Mouse (Mus musculus) common myeloid progenitor, adult 5-6 weeks (primary cell): ENCODE measurements around the gene Spsb1. TPM values are rescaled to one million over a fixed set of nuclear protein-coding genes. Genes with fewer than 3 reads are reported as not detected.
A peak's percentile ranks its signal among the peaks of the same experiment; 100 is the strongest.

ENCODE experiments used
- ATAC-seq: replicated peaks from 2 replicates; pipeline ENCODE4 v1.8.0; 2016; ENCODE audit warnings: low read depth, mild to moderate bottlenecking, moderate TSS enrichment, inconsistent platforms; ENCODE audit not compliant: poor library complexity, severe bottlenecking
- total RNA-seq: library from RNA; stranded (forward); fragments of 200-1000, 187-1606 nt; gene quantifications from 2 replicates; pipeline ENCODE4 v1.2.3, GENCODE M21; 2017

The Spsb1 gene
- total RNA-seq, 1 experiment from 2014 or later = not detected

GRCm38 (mm10) chr4:149868009-149868408 is 86.8 kb downstream of the Spsb1 start:
- ATAC-seq = no peak

DNA sequence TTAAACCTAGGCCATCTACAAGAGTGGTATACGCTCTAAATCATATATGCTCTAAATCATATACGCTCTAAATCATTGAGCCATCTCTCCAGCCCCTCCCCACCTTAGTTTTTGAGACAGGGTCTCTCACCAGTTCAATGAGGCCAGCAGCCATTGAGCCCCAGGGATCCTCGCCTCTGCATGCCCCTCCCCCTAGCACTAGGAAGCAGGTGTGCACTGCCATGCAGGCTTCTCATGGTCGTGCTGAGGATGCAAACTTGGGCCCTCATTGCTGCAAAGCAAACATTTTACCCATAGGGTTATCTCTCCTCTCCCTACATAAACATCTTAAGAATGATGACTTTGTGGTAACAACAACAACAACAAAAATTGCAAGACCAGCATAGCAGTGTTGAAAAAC is 87.5 kb downstream of the Spsb1 start:
- ATAC-seq = no peak

GRCm38 (mm10) chr4:149864395-149864794 is 90.4 kb downstream of the Spsb1 start:
- no peak for ATAC-seq

- no peak for ATAC-seq
These were observed 91.3 kb downstream of the Spsb1 start for GRCm38 (mm10) chr4:149863522-149863921.

- no peak for ATAC-seq
These were observed 94.5 kb downstream of the Spsb1 start for GRCm38 (mm10) chr4:149860393-149860792.

GRCm38 (mm10) chr4:149858584-149858983 is 96.3 kb downstream of the Spsb1 start:
- ATAC-seq = peak; percentile 15; the same call in 1 of the 2 replicates

- no peak for ATAC-seq
These were observed 96.7 kb downstream of the Spsb1 start for GRCm38 (mm10) chr4:149858097-149858496.

- no peak for ATAC-seq
These were observed 97.2 kb downstream of the Spsb1 start for GRCm38 (mm10) chr4:149857688-149858087.

DNA sequence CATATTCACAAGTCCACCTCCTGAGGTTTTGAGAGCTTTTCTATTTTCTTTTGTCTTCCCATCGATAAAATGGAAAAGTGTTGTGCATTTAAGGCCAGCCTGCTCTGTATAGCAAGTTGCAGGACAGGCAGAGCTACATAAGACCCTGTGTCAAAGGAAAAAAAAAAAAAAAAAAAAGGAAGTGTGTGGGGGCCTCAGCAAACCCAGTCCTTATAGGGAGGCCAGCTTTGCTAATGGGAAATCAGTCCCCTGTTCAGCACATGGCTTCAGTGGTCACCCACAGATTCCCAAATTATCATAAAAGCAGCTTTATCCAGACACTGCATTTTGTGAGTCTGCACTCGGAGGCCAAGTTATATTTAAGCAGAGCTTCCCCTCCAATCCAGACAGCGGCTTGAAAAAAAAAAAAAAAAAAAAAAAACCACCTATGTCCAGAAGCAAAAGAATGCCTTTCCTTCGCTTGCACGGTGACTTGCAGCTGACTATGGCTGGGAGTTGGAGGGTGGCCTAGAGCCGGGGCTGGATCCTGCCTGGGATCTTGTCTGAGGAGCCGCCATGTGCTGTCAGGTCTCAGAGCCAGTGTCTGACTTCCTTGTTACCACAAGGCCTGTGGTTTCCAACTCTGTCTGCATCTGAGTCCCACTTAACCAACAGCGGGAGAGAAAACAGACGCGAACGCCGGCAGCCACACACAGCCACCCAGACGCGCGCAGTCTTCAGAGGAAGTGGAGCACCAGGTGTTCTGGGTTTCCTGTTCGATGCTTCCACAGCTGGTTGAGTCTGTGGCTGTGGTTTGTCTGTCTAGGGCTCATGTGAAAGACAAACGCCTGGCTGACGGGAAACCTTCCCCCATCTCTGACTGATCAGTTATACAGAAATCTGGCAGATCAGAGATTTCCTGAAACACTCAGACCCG is 98.7 kb downstream of the Spsb1 start:
- ATAC-seq = peak; percentile 86

DNA sequence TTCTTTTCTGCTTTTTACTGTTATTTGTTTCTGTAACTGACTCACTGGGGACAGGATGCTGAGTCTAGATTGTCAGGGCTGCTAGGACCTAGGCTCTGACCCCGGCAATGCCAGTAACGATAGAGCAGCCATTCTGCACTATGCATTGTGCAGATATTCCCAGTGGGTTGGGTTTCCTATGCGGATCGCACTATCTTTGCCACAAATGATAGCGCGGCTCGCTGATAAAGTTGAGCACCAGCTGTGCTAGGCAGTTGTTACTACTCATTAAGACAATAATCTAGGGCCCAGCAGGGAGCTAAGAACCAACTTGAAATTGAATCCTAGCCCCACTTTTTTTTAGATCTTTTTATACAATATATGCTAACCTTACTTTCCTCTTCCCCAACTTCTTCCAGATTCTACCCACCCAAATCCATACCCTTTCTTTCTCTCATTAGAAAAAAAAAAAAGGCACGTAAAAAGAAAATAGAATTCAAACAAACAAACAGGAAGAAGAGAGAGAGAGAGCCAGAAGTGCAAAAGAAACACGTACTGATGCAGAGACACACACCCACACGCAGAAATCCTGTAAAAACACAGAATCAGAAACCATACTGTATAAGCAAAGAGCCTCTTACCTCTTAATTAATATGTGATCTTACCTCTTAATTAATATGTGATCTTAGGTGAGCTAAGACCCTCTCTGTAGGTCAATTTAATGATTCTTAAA is 99.5 kb downstream of the Spsb1 start:
- ATAC-seq = no peak

DNA sequence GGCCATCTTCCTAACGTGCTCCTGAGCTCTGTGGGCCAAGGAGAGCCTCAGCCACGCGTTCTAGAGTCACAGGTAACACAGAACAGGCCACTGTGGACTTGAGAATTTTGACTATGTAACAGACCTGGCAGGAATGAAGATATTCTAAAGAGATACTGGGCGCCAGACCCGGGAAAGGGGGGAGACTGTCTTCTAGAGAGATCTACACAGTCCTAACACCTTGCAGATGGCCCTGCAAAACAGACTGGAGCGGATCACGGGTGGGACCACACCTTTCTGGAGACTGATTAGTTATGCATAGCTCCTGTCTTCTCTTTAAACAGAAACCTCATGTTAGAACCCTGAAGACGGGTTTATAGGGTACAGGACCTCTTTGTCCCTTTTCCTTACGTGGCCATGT is 100.1 kb downstream of the Spsb1 start:
- ATAC-seq = no peak

DNA sequence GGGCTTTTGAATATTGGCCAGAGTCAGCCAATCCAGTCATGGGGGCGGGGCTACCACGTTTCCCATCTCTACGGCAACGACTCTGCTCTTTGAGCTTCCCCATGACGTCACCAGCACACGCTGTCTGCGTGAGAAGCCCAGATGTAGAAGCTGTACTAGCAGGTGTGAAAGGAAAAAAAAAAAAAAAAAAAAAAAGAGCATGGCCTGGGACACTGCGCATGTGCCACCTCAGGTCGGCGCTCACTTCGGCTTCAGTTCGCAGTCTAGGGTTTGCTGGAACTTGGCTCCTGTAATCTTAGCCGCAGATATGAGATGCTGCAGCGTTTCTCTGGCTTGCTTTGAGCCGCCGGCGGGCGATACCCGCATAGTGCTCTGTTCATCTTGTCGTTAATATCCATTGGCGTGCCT is 100.5 kb downstream of the Spsb1 start:
- ATAC-seq = peak; percentile 18

GRCm38 (mm10) chr4:149853698-149854284 is 101.1 kb downstream of the Spsb1 start:
- no peak for ATAC-seq

- no peak for ATAC-seq
These were observed 103.3 kb downstream of the Spsb1 start for GRCm38 (mm10) chr4:149851554-149851953.

DNA sequence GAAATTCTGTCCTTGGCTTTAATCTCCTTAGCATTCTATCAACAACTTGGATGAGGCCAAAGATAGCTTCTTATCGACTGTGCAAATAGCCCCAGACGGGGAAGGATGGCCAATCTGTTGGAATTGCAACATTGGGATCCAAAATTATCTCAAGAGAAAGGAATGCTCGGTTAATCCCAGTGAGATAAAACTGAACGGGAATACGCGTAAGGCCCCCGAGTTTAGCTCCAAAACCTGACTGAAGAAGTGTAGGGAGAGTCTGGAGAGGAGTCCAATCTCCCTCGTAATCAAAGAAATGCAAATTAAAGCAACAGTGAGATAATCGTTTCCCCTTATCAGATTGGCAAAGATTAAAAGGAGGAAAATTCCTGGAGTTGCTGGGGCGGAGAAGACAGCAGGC is 104.2 kb downstream of the Spsb1 start:
- ATAC-seq = no peak

DNA sequence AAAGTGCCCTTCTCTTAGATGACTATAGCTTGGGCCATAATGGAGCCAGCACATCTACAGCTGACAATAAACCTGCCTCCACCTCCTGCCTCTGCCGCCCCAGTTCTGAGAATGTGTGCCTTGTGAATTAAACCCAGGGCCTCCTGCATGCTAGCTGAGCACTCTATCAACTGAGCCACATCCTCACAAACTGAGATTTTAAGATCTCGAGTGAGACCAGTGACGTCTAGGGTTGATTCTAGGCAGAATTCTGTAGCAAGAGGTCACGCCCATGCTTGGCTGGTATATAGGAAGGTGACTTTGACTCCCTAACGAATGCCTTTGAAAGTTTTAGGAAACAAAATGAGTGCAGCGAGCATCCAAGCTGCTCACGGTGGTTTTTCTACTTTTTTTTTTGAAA is 104.8 kb downstream of the Spsb1 start:
- ATAC-seq = no peak

- ATAC-seq = no peak
These were observed 105.8 kb downstream of the Spsb1 start for GRCm38 (mm10) chr4:149849035-149849434.

- peak; percentile 71 for ATAC-seq
These were observed 107.8 kb downstream of the Spsb1 start for GRCm38 (mm10) chr4:149846861-149847631.
